Mouse (Mus musculus): ENCODE measurements around the gene Incenp.

DNA sequence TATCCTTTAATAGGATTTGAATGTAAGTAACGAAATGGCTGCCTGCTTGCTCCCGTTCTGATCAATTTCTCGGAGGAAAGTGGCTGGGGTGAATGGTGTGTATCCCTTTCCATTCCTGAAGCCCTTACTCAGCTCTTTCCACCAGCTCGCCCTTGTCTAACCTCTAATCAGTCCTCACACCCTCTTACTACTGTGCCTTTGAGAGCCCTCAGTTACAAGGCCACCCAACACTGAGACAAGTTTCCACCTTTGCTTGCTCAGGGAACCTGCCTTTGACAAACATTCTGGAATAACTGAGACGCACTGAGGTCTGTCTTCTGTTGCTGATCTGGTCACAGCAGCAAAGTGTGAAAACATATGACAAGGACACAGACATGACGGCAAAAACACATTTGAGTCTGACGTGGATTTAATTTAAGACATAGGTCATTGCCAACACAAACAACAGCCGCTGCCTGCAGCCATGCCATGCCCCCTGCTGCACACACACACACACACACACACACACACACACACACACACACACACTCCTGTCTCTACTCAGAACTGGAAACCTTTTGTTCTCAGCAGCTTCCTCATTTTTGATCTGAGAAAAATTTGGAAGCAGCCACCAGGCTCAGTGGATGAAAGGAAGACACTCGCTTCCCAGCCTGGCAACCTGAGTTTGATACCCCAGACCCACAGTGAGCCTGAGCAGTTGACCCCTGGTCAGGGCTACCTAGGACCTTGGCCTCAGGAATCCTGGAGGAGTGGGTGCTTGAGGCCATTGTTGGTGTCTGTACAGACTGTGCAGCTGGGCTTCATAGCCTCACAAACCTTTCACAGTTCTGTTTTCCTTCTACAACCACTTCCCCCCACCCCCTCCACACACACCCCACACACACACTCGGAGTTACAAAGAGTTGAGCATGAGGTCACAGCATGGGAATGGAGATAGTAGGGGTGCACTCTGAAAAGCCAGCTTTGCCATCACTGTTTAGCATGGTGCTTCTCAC, 43.5 kb upstream of the Incenp start:
- no peak for TF ChIP-seq CTCF (IDR thresholded peaks at IDR 0.05; ENCODE audit: control insufficient read depth, insufficient read depth, insufficient read length)
- no peak for TF ChIP-seq USF1 (IDR thresholded peaks at IDR 0.05; ENCODE audit: low read depth)
- TF ChIP-seq MAX (IDR thresholded peaks at IDR 0.05) = no peak
- TF ChIP-seq MYOD1 (IDR thresholded peaks at IDR 0.05; ENCODE audit: control insufficient read depth, insufficient read length, low read depth) = no peak
- no peak for TF ChIP-seq MYOG (IDR thresholded peaks at IDR 0.05; ENCODE audit: control insufficient read depth, extremely low read depth, insufficient read length)
- TF ChIP-seq CEBPB (IDR thresholded peaks at IDR 0.05; ENCODE audit: low read depth) = no peak
